Mouse (Mus musculus) cortical plate, adult 2 months (tissue): ENCODE results near the gene Cdc42.

Experiments
- CTCF ChIP-seq: fragments of 200-500 bp; IDR thresholded peaks from 2 replicates; pipeline ENCODE4 v1.5.1; 2011; ENCODE audit warnings: mild to moderate bottlenecking, control low read depth, low read length; ENCODE audit not compliant: insufficient read depth; ENCODE audit errors: extremely low read depth
- POLR2A ChIP-seq: fragments of 200-500 bp; IDR thresholded peaks from 2 replicates; pipeline ENCODE4 v1.6.1; 2011; ENCODE audit warnings: mild to moderate bottlenecking, low read length, control low read depth; ENCODE audit not compliant: insufficient read depth; ENCODE audit errors: extremely low read depth

DNA sequence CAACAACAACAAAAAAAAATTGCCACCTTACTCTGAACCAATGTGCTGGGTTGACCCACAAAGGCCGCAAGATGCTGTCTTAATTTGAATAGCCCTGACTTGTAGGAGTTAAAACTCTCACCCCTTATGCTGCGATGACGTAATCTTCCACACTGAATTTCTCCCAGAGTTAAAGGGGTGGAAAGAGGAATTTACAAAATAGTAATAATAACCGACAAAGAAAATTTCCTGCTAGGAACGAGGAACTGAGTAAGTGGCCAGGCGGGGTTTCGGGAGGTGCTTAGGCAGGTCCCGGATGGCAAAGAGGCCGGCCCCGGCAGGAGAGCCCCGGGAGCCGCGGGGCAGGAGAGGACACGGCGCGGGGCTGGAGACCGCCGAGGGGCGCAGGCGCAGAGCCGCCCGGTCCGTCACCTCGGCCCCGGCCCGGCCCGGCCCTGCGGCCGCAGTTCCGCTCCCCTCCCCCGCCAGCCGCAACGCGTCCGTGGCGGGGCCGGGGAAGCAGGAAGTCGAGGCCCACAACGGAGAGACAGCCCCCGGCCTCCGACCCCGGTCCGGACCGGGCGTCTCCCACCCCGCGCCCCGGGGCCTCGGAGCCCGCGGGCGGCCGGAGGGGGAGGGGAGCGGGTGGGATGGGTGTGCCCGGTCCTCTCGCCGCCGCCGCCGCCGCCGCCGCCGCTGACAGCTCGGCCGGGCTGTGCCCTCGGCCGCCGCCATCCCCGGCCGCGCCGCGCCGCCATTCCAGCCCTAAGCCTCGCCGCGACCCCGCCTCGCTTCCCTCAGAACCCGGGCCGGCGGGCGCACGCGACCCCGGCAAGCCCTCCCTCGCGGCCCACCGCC lies 628 bp downstream of the Cdc42 start:
- no peak for TF ChIP-seq POLR2A
- TF ChIP-seq CTCF, result no peak
